Mouse (Mus musculus) forebrain, embryonic 14.5 days (tissue): ENCODE measurements at regions not wholly inside any gene's neighbourhood (a gene's known extent, or its start where the extent isn't known, plus 50 kb on each side); places are given as distances from the start of the nearest gene placed in this dataset.

Experiments used
- ATAC-seq: fragments of 200-750 bp; cut with Nextera tagmentation; 2 replicates; pipeline ENCODE4 v1.8.0; 2017; ENCODE audit warnings: mild to moderate bottlenecking, moderate library complexity
- DNase-seq: peaks from one replicate; pipeline ENCODE4 v3.0.0-alpha.2; 2015; ENCODE audit warnings: low spot score
- H3K27ac ChIP-seq: fragments of 300-500 bp; sonication (generic); 2 replicates; pipeline ENCODE4 v1.5.1; 2014; ENCODE audit warnings: low read depth, mild to moderate bottlenecking, control low read depth, low read length, moderate library complexity
- H3K27me3 ChIP-seq: fragments of 300-500 bp; sonication (generic); replicated peaks from 2 replicates; pipeline ENCODE4 v1.6.1; 2014; ENCODE audit warnings: low read length, control low read depth, mixed read lengths; ENCODE audit not compliant: control insufficient read depth, insufficient read depth
- H3K36me3 ChIP-seq: fragments of 300-500 bp; sonication (generic); 2 replicates; pipeline ENCODE4 v1.6.1; 2014; ENCODE audit warnings: low read length, control low read depth; ENCODE audit not compliant: control insufficient read depth, insufficient read depth
- H3K4me1 ChIP-seq: fragments of 300-500 bp; sonication (generic); 2 replicates; pipeline ENCODE4 v1.6.1; 2014; ENCODE audit warnings: antibody characterized with exemption, low read length, control low read depth; ENCODE audit not compliant: control insufficient read depth, insufficient read depth
- H3K4me2 ChIP-seq: fragments of 300-500 bp; sonication (generic); 2 replicates; pipeline ENCODE4 v1.6.1; 2014; ENCODE audit warnings: mild to moderate bottlenecking, control low read depth, low read length
- H3K4me3 ChIP-seq: fragments of 300-500 bp; sonication (generic); 2 replicates; pipeline ENCODE4 v1.5.1; 2014; ENCODE audit warnings: low read depth, low read length, control low read depth
- H3K9ac ChIP-seq: fragments of 300-500 bp; sonication (generic); 2 replicates; pipeline ENCODE4 v1.6.1; 2014; ENCODE audit warnings: mild to moderate bottlenecking, low read length, control low read depth, moderate library complexity
- H3K9me3 ChIP-seq: fragments of 300-500 bp; sonication (generic); replicated peaks from 2 replicates; pipeline ENCODE4 v1.6.1; 2016; ENCODE audit warnings: low read length, control low read depth, mixed read lengths; ENCODE audit not compliant: control insufficient read depth
- WGBS: fragments of 180-500 bp; shearing (Covaris S2); extraction: QIAGEN DNeasy Blood & Tissue Kit; methylation state at CpG from one replicate; pipeline ENCODE4 v1.1.7; 2014; 5-methylcytosine and 5-hydroxymethylcytosine counted together

DNA sequence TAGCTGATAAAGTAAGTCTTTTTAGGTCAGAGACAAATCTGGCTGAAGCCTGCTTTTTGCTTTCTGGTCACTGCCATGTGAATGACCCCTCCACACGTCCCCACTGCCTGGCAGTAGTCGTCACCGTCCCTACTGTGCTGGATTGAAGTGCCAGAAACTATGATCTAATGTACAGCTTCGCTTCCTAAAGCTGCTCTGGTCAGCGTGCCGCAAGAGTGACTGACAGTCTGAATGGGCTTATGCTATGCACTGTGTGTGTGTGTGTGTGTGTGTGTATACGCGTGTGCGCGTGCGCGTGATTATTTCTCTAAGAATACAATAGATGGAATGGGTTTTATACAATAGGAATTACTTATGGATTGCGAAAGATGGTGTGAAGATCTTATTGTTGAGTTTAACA, 281.2 kb downstream of the Ttll7 start:
- Histone ChIP-seq H3K4me1 (no peaks in the 10 kb centered on the region), H3K4me3 (no peak overlapping the region), H3K27me3 (no peaks in the 10 kb centered on the region), H3K9ac (no peak overlapping the region), H3K9me3 (no peaks in the 10 kb centered on the region), H3K27ac (no peak overlapping the region), H3K36me3 (no peaks in the 10 kb centered on the region), H3K4me2 (no peak overlapping the region)
- no peak for ATAC-seq
- DNase-seq, result no peak
- 71% methylated on average over 13 of the region's 13 CpGs for WGBS

DNA sequence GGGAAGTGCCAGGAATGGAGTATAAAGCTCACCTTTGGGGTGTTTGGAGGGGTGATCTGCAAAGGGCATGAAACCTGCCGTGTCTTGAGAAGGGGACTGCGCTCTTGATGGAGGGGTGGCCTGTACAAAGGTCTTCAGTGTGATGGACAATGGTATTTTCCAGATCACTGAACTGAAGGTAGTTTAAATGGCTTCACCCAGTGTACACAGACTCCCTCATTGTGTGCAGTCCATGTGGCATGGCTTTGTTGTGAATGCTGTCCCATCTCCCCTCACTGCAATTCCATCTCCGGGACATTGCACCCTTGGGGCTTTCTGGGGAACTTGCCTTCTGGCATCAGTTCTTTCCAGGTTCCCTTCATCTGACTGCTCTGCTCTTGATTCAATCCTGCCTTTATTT, 288.2 kb downstream of the Ttll7 start:
- DNase-seq (no peak), ATAC-seq (no peak)
- Histone ChIP-seq H3K4me1 (no peaks in the 10 kb centered on the region), H3K4me3 (no peak overlapping the region), H3K4me2 (no peak overlapping the region), H3K27me3 (no peaks in the 10 kb centered on the region), H3K27ac (no peak overlapping the region), H3K9ac (no peak overlapping the region), H3K9me3 (no peaks in the 10 kb centered on the region), H3K36me3 (no peaks in the 10 kb centered on the region)
- WGBS, result 45% methylated on average over 3 of the region's 3 CpGs

DNA sequence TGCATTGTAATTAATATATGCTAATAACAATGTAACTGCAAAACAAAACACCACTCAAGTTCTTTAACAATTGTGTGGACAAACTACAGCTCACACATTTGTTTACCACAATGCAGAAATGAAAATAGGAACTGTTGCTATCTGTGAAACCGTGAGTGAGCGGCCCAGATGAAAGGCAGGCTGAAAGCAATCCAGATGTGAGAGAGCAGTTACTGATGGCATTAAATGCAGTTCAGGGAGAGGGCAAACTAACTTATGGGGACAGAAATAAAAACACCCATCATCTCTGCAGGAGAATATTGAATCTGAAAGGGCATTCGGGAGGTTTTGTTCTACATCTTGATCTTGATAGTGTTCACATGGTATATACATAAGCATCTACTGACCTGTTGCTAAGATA, 301.3 kb downstream of the Ttll7 start:
- H3K9ac ChIP-seq, result no peak overlapping the region
- no peaks in the 10 kb centered on the region for H3K27me3 ChIP-seq
- H3K4me2 ChIP-seq, result no peak overlapping the region
- WGBS, result 88% methylated on average over 3 of the region's 3 CpGs
- H3K4me1 ChIP-seq, result no peaks in the 10 kb centered on the region
- H3K36me3 ChIP-seq, result no peaks in the 10 kb centered on the region
- H3K9me3 ChIP-seq, result no peaks in the 10 kb centered on the region
- DNase-seq (no peak), ATAC-seq (no peak)
- no peak overlapping the region for H3K27ac ChIP-seq
- H3K4me3 ChIP-seq, result no peak overlapping the region

DNA sequence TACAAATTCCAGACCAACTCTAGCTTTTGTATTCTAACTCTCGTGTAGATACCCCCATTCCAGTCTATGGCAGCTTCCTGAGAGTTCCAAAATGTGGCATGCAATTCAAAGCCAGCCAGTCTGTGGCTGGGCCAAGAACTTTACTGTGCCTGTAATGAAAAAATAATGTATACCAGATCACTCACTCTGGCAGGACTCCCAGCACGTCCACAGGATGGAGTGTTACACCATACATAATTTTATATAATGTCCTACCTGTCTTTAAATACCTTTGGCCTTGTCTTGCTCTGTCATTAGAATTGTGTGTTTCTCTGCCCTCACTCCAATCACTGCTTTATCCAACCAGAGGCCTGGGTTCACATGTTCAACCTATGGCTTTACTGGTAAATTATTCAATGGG, 301.8 kb downstream of the Ttll7 start:
- Histone ChIP-seq H3K4me2 (no peak overlapping the region), H3K9ac (no peak overlapping the region), H3K36me3 (no peaks in the 10 kb centered on the region), H3K27ac (no peak overlapping the region), H3K27me3 (no peaks in the 10 kb centered on the region), H3K4me3 (no peak overlapping the region), H3K4me1 (no peaks in the 10 kb centered on the region), H3K9me3 (no peaks in the 10 kb centered on the region)
- WGBS, result 62% methylated on average over 2 of the region's 2 CpGs
- ATAC-seq (no peak), DNase-seq (no peak)

DNA sequence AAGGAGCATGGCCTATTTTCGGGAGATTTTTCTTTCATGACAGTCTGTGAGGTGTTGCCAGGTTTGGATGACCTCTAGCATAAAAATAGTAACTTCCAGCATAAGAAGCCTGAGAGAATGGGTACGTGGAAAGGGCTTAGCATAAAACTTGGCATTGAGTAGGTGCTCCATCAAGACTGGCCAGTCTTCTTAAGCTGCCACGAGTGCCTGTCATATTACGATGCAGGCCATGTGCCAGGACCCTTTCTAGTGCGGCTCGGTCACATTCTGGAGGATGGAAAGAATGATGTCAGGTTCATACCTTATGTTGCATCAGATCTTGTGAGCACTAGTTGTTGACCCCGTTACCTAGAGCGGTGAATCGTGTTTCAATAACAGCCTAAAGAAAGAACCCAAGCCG, 311.0 kb downstream of the Ttll7 start:
- no peak overlapping the region for H3K4me2 ChIP-seq
- no peaks in the 10 kb centered on the region for H3K9me3 ChIP-seq
- H3K4me1 ChIP-seq, result peaks cover 11% of the 10 kb centered on the region
- ATAC-seq, result no peak
- H3K4me3 ChIP-seq, result no peak overlapping the region
- no peak overlapping the region for H3K9ac ChIP-seq
- H3K27me3 ChIP-seq, result no peaks in the 10 kb centered on the region
- WGBS, result 81% methylated on average over 10 of the region's 10 CpGs
- no peaks in the 10 kb centered on the region for H3K36me3 ChIP-seq
- no peak for DNase-seq
- H3K27ac ChIP-seq, result no peak overlapping the region

DNA sequence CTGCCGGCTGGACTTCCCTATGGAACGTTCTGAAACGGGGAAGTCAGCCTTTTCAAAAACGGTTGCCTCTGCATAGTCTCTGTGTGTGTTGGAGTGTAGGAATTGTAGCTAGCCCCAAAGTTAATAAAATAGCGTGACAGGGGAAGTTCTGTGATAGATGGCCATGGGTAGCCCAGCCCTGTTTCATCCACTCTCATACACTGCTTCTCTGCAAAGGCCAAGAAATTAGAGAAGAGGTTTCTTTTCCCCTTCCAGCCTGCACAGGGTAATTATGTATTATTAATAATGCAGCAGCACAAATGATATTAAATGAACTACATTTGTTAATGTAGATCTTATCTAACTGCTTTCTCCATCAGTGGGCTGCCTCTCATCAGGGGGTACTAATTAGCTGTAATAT, 311.4 kb downstream of the Ttll7 start:
- H3K9me3 ChIP-seq, result no peaks in the 10 kb centered on the region
- H3K9ac ChIP-seq, result no peak overlapping the region
- no peak for ATAC-seq
- H3K27ac ChIP-seq, result no peak overlapping the region
- no peak overlapping the region for H3K4me2 ChIP-seq
- 84% methylated on average over 5 of the region's 5 CpGs for WGBS
- H3K4me1 ChIP-seq, result peaks cover 11% of the 10 kb centered on the region
- no peaks in the 10 kb centered on the region for H3K36me3 ChIP-seq
- no peak overlapping the region for H3K4me3 ChIP-seq
- no peak for DNase-seq
- H3K27me3 ChIP-seq, result no peaks in the 10 kb centered on the region

DNA sequence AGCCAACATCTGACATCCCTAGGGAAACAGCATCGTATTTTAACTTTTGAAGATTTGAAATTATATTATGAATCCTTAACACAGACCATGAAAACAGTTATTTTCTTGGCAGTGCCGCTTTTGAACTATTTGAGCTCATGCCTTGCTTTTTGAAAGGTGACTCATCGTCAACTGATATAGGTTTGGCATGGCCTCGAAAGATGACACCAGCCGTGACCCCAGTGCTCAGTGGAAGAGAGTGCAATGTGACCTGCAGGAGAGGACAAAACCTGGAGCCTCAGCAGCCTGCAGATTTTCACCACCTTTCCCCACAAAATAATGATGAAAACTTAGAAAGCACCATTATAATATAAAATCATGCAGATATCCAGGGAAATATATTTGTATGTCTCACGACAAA, 312.8 kb downstream of the Ttll7 start:
- Histone ChIP-seq H3K9ac (no peak overlapping the region), H3K36me3 (no peaks in the 10 kb centered on the region), H3K4me1 (peaks cover 11% of the 10 kb centered on the region), H3K27ac (no peak overlapping the region), H3K4me3 (no peak overlapping the region), H3K27me3 (no peaks in the 10 kb centered on the region), H3K4me2 (no peak overlapping the region), H3K9me3 (no peaks in the 10 kb centered on the region)
- WGBS, result 91% methylated on average over 6 of the region's 6 CpGs
- no peak for ATAC-seq
- no peak for DNase-seq

DNA sequence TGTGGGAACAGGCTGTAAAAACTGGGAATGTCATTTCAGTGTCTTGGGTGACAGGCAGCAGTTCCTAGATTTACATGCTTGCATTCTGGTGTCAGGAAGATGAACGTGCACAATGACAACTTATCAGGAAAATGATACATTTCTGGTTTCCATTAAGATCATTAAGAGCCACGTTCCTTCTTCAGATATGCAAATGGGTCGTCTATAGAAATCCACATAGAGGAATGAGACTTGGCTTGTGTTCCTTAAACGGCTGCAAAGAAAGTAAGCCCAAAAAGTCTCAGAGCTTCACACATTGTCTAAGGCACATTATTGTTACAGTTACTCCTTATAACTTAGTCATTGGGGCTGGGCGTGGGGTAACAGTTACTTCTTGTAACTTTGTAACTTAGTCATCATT, 314.4 kb downstream of the Ttll7 start:
- H3K27ac ChIP-seq, result no peak overlapping the region
- H3K9me3 ChIP-seq, result no peaks in the 10 kb centered on the region
- H3K27me3 ChIP-seq, result no peaks in the 10 kb centered on the region
- ATAC-seq, result no peak
- H3K9ac ChIP-seq, result no peak overlapping the region
- 23% methylated on average over 5 of the region's 5 CpGs for WGBS
- H3K4me1 ChIP-seq, result peaks cover 11% of the 10 kb centered on the region
- DNase-seq, result peak; percentile 46
- no peak overlapping the region for H3K4me3 ChIP-seq
- H3K36me3 ChIP-seq, result no peaks in the 10 kb centered on the region
- no peak overlapping the region for H3K4me2 ChIP-seq

DNA sequence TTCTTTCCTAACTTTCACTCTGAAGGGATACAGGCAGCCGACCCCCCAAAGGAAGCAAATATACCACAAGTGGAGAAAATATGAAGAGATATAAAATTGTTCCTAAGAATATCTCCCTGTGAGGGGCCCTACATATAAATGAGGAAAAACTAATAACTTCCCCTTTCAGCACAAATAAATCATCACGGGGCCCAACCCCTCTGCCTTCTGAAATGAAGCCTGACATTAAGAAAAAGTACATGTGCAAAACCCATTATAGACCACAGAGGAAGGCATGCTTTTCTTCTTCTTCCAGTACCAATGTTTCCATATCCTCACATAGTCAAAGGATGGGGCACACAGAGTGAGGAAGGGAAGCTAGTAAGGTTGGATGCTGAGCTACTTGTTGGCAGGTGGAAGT, 317.0 kb downstream of the Ttll7 start:
- Histone ChIP-seq H3K27me3 (no peaks in the 10 kb centered on the region), H3K4me1 (peaks cover 11% of the 10 kb centered on the region), H3K36me3 (no peaks in the 10 kb centered on the region), H3K9me3 (no peaks in the 10 kb centered on the region), H3K4me2 (no peak overlapping the region), H3K27ac (no peak overlapping the region), H3K9ac (no peak overlapping the region), H3K4me3 (no peak overlapping the region)
- WGBS, result 93% methylated on average over 2 of the region's 2 CpGs
- ATAC-seq (no peak), DNase-seq (no peak)

DNA sequence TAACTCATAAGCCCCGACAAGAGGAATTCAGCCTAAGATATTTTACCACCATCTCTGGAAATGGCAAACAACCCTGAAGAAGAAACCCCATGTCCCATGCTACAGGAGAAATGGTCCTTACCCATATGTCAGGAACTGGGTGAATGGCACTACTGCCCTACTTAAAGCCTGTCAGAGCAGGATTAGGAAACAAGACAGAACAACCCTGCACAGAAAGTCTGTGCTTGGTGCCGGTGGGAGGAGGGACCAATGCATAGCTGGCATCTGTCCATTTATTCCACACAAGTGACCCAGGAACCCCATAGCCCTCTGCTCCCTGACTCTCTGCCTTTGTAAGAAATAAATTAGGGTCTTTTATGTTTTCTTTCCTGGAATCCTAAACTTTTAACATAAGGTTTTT, 317.9 kb downstream of the Ttll7 start:
- no peak overlapping the region for H3K27ac ChIP-seq
- H3K9ac ChIP-seq, result no peak overlapping the region
- H3K4me3 ChIP-seq, result no peak overlapping the region
- H3K9me3 ChIP-seq, result no peaks in the 10 kb centered on the region
- no peaks in the 10 kb centered on the region for H3K36me3 ChIP-seq
- ATAC-seq (no peak), DNase-seq (no peak)
- H3K27me3 ChIP-seq, result no peaks in the 10 kb centered on the region
- peaks cover 11% of the 10 kb centered on the region for H3K4me1 ChIP-seq
- 59% methylated on average over 2 of the region's 2 CpGs for WGBS
- no peak overlapping the region for H3K4me2 ChIP-seq
